Mouse (Mus musculus) CH12.LX (cell line): ENCODE measurements at regions not wholly inside any gene's neighbourhood (a gene's known extent, or its start where the extent isn't known, plus 50 kb on each side); places are given as distances from the start of the nearest gene placed in this dataset.
A peak's percentile ranks its signal among the peaks of the same experiment; 100 is the strongest.

ENCODE experiments used
- DNase-seq: peaks from one replicate; pipeline ENCODE4 v3.0.0-alpha.2; 2013; ENCODE audit errors: extremely low read depth
- H3K27ac ChIP-seq: 2 replicates; pipeline ENCODE4 v1.5.1; 2012; ENCODE audit warnings: low read depth, mild to moderate bottlenecking, control low read depth, moderate library complexity; ENCODE audit not compliant: insufficient read depth
- H3K27me3 ChIP-seq: replicated peaks from 2 replicates; pipeline ENCODE3; 2012; ENCODE audit warnings: inconsistent platforms
- H3K36me3 ChIP-seq, 2 experiments: replicated peaks in 1 of 2; 2 replicates each; pipeline versions ENCODE3 to v1.6.1; 2012; ENCODE audit warnings: inconsistent platforms in 1 of 2, low read length in 1 of 2, mild to moderate bottlenecking in 1 of 2, mixed read lengths in 1 of 2, moderate library complexity in 1 of 2; ENCODE audit not compliant: control insufficient read depth in 1 of 2, insufficient read depth in 1 of 2
- H3K4me1 ChIP-seq, 2 experiments: 2 replicates each; pipeline ENCODE4 v1.6.1; 2012; ENCODE audit warnings: inconsistent platforms in 1 of 2, moderate library complexity in 1 of 2; ENCODE audit not compliant: insufficient read depth in 2 of 2, control insufficient read depth in 1 of 2
- H3K4me2 ChIP-seq: 2 replicates; pipeline ENCODE4 v1.6.1; 2012; ENCODE audit warnings: low read depth, mild to moderate bottlenecking, control low read depth; ENCODE audit not compliant: poor library complexity, insufficient read depth, severe bottlenecking
- H3K4me3 ChIP-seq, 3 experiments: fragments of 150-350 bp in 1 of 3; sonication (generic) in 1 of 3; replicated peaks in 1 of 3; 2 replicates each; pipeline versions ENCODE3 to v1.5.1; 2011 to 2012; ENCODE audit warnings: low read depth in 2 of 3, low read length in 2 of 3, mild to moderate bottlenecking in 2 of 3, moderate library complexity in 2 of 3, control low read depth in 1 of 3, improper control_type of control experiment in 1 of 3, inconsistent platforms in 1 of 3, mixed read lengths in 1 of 3; ENCODE audit not compliant: poor library complexity in 1 of 3
- H3K79me2 ChIP-seq: replicated peaks from 2 replicates; pipeline ENCODE4 v1.6.1; 2012; ENCODE audit warnings: mild to moderate bottlenecking, moderate library complexity; ENCODE audit not compliant: control insufficient read depth, poor library complexity, insufficient read depth, severe bottlenecking; ENCODE audit errors: extremely low read depth
- H3K9ac ChIP-seq: 2 replicates; pipeline ENCODE4 v1.6.1; 2012; ENCODE audit warnings: low read depth, mild to moderate bottlenecking, control low read depth, moderate library complexity; ENCODE audit not compliant: insufficient read depth
- H3K9me3 ChIP-seq: replicated peaks from 2 replicates; pipeline ENCODE3; 2012; ENCODE audit warnings: low read length, inconsistent platforms, mixed read lengths
- CHD1 ChIP-seq: IDR thresholded peaks from 2 replicates; pipeline ENCODE4 v1.6.1; 2012; ENCODE audit warnings: low read depth, low read length, improper control_type of control experiment, inconsistent platforms
- CHD2 ChIP-seq: IDR thresholded peaks from 2 replicates; pipeline ENCODE4 v1.6.1; 2011; ENCODE audit warnings: low read length, improper control_type of control experiment
- CTCF ChIP-seq, 2 experiments: IDR thresholded peaks in 1 of 2; conservative IDR thresholded peaks in 1 of 2; 2 replicates each; pipeline ENCODE4 v1.5.1; 2011 to 2012; ENCODE audit warnings: low read depth in 2 of 2, low read length in 2 of 2, improper control_type of control experiment in 1 of 2, inconsistent platforms in 1 of 2, mild to moderate bottlenecking in 1 of 2, moderate library complexity in 1 of 2
- ELF1 ChIP-seq: IDR thresholded peaks from 2 replicates; pipeline ENCODE4 v1.6.1; 2014; ENCODE audit warnings: low read depth, mild to moderate bottlenecking, inconsistent platforms, low read length, improper control_type of control experiment
- NRF1 ChIP-seq: IDR thresholded peaks from 2 replicates; pipeline ENCODE4 v1.6.1; 2014; ENCODE audit warnings: low read depth, mild to moderate bottlenecking, inconsistent platforms, low read length, improper control_type of control experiment, moderate library complexity
- POLR2AphosphoS2 ChIP-seq: IDR thresholded peaks from 2 replicates; pipeline ENCODE4 v1.6.1; 2011; ENCODE audit warnings: low read depth, low read length, improper control_type of control experiment
- RCOR1 ChIP-seq: conservative IDR thresholded peaks from 2 replicates; pipeline ENCODE4 v1.6.1; 2012; ENCODE audit warnings: low read depth, mild to moderate bottlenecking, inconsistent platforms, low read length, improper control_type of control experiment
- ZMIZ1 ChIP-seq: IDR thresholded peaks from 2 replicates; pipeline ENCODE4 v1.6.1; 2012; ENCODE audit warnings: low read depth, mild to moderate bottlenecking, inconsistent platforms, low read length, improper control_type of control experiment
- ZNF384 ChIP-seq: IDR thresholded peaks from 2 replicates; pipeline ENCODE4 v1.6.1; 2012; ENCODE audit warnings: low read depth, low read length, improper control_type of control experiment, inconsistent platforms
- dilution Hi-C: fragments of 300-500 bp; cut with MboI; formaldehyde crosslinking; loops from 2 replicates; pipeline ENCODE4 v1.14.3; 2020; ENCODE audit warnings: low sequenced_read_pairs; ENCODE audit not compliant: extremely low pct_unique_long_range_greater_than_20kb, extremely low pct_ligation_motif_present
- in situ Hi-C: fragments of 300-500 bp; cut with MboI; formaldehyde crosslinking; loops from 3 replicates; pipeline ENCODE4 v1.14.3; 2019; ENCODE audit warnings: low sequenced_read_pairs, low pct_ligation_motif_present, low pct_unique_long_range_greater_than_20kb, mixed read lengths

DNA sequence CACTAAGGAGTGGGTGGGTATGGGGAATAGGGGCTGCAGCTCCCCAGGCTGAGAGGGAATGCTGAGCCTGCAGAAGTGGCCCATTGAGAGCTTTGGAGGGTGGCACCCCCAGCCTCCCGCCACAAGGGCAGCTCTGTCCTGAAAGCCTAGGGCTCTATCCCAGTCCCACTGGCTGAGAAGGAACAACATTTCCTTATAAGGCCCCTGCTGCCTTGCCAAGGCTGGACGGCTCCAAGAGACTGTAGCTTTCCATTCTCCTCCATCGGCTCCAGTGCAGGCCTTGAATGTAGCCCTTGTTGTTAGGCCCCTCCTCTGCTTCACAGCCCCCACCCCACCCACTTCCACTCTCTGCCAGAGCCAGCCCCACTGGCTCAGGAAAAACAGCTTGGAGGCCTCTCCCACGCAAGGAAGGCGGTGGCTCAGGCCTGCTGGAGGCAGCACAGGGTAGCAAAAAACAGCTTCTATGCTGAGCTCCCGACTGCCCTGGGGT is 111.1 kb upstream of the Lpp start:
- H3K79me2 ChIP-seq = no peaks in the 10 kb centered on the region
- H3K4me3 ChIP-seq = no peak overlapping the region
- in situ Hi-C loops = no loop called here
- no peak overlapping the region for H3K4me2 ChIP-seq
- H3K27ac ChIP-seq = no peak overlapping the region
- H3K36me3 ChIP-seq = no peaks in the 10 kb centered on the region
- H3K9me3 ChIP-seq = no peaks in the 10 kb centered on the region
- 0 out of 4 replicates have a peak, but pooled peaks of 1 of the 2 experiments have one; percentile 6 for TF ChIP-seq CTCF (conservative IDR thresholded peaks at IDR 0.05 in 1 of 2, IDR thresholded peaks at IDR 0.05 in 1 of 2; ENCODE audit: low read depth in 2 of 2, low read length in 2 of 2)
- TF ChIP-seq NRF1 = no peak
- TF ChIP-seq, all 38 proteins: peak for 1
- no peak for DNase-seq
- Histone ChIP-seq H3K9ac (no peak overlapping the region), H3K27me3 (peaks cover 2% of the 10 kb centered on the region), H3K4me1 (0 out of 4 replicates have a peak, but pooled peaks cover 0 to 2% of the 10 kb centered on the region in 2 experiments)
- dilution Hi-C loops = no loop called here

DNA sequence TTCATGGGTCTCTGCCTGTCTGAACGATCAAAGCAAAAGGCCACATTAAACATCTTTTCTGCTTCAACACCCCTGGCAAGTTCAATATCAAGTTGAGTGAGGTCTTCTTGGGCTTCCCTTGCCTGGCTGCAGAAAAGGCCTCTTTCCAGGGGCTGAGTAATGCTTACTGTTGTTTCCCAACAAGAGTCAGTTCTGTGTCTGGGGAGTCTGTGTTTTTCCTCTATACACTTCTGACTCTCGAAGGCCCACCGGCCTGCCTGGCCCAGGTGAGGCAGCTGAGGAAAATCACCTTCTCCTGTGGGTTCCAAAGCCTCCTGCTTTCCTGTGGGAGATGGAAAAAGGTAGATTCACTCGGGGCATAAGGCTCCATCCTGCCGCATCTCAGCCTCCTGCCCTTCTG is 111.7 kb upstream of the Lpp start:
- no peak overlapping the region for H3K27ac ChIP-seq
- in situ Hi-C loops = no loop called here

DNA sequence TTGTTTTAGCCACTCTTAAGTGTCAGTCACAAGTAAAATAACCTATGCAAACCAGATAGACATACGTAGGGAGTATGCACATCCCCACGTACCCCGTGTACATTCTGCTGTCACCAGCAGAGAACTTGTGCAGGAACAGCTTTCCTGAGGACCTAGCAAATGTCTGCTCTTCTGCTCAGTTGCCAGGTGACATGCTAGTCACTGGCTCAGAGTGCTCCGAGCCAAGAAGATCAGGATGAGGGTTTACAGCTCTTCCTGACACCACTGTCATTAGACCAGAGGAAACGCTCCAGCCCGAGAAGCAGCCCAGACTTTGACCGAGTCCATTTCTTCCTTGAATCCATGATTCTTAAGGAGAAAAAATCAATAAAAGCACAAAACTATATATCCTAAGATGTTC is 115.5 kb upstream of the Lpp start:
- Histone ChIP-seq H3K27me3 (peaks cover 2% of the 10 kb centered on the region), H3K4me3 (no peak overlapping the region), H3K9ac (no peak overlapping the region), H3K9me3 (no peaks in the 10 kb centered on the region), H3K36me3 (no peaks in the 10 kb centered on the region), H3K79me2 (no peaks in the 10 kb centered on the region), H3K4me2 (no peak overlapping the region), H3K27ac (no peak overlapping the region), H3K4me1 (0 out of 4 replicates have a peak, but pooled peaks cover 0 to 2% of the 10 kb centered on the region in 2 experiments)
- in situ Hi-C loops = no loop called here
- DNase-seq = no peak
- TF ChIP-seq POLR2AphosphoS2 = no peak
- no peak for TF ChIP-seq ZNF384
- TF ChIP-seq RCOR1 = no peak
- TF ChIP-seq CHD1 = no peak
- TF ChIP-seq CHD2 = no peak
- dilution Hi-C loops = no loop called here

More for the DNA sequence above, 111.7 kb upstream of the Lpp start:
- TF ChIP-seq ELF1 (no peak), CHD1 (no peak), RCOR1 (no peak), CTCF (conservative IDR thresholded peaks at IDR 0.05 in 1 of 2, IDR thresholded peaks at IDR 0.05 in 1 of 2; ENCODE audit: low read depth in 2 of 2, low read length in 2 of 2) (no peak), ZMIZ1 (no peak)
- TF ChIP-seq, all 38 proteins: peak for 0
- Histone ChIP-seq H3K4me2 (no peak overlapping the region), H3K4me3 (no peak overlapping the region), H3K4me1 (0 out of 4 replicates have a peak, but pooled peaks cover 0 to 2% of the 10 kb centered on the region in 2 experiments), H3K9me3 (no peaks in the 10 kb centered on the region), H3K9ac (no peak overlapping the region), H3K79me2 (no peaks in the 10 kb centered on the region), H3K27me3 (peaks cover 2% of the 10 kb centered on the region), H3K36me3 (no peaks in the 10 kb centered on the region)
- no peak for DNase-seq
- dilution Hi-C loops = no loop called here
